Comparison of ENCODE assay signal across 22 mouse cellular contexts in genomic region chr10:122386748-122387147, GRCm38 (mm10).
A peak's percentile ranks its signal among the peaks of the same experiment; 100 is the strongest.
DNase-seq lines count a peak whose midpoint lies in the region; ATAC-seq and TF ChIP-seq lines count a peak whose summit lies in the region.
"Had no signal": no experiment of that assay in that cellular context is flagged by ENCODE, and none has a peak within 500 bp of the region (broad histone marks: within the 10 kb centered on the region; RNA-seq: fewer than 3 reads in every experiment).

No protein-coding gene starts in this region.

- no peak for TF ChIP-seq CTCF in liver, embryonic 14.5 days (IDR thresholded peaks at IDR 0.05; ENCODE audit: low read depth)
- no peak for TF ChIP-seq CTCF in liver, postnatal 0 days (IDR thresholded peaks at IDR 0.05; ENCODE audit: low read depth)
- no peak for TF ChIP-seq CTCF in heart, adult 2 months (IDR thresholded peaks at IDR 0.05)

- no peak for TF ChIP-seq EP300 in liver, embryonic 14.5 days (IDR thresholded peaks at IDR 0.05; ENCODE audit: low read depth)
- TF ChIP-seq EP300 in liver, postnatal 0 days (IDR thresholded peaks at IDR 0.05; ENCODE audit: low read depth) = peak; percentile 57; the same call in 1 of the 2 replicates
- TF ChIP-seq EP300 in heart, adult 2 months (IDR thresholded peaks at IDR 0.05; ENCODE audit: insufficient read depth, low read depth, low read length) = no peak

- no peak for ATAC-seq in liver, embryonic 14.5 days (ENCODE audit: insufficient read depth)
- ATAC-seq in liver, embryonic 12.5 days = no peak
- peak; percentile 76 for ATAC-seq in liver, postnatal 0 days
- ATAC-seq: forebrain, embryonic 14.5 days had no signal

- TF ChIP-seq POLR2A in heart, adult 2 months (IDR thresholded peaks at IDR 0.05; ENCODE audit: insufficient read depth, low read depth, low read length) = no peak

- no peaks in the 10 kb centered on the region for H3K27me3 ChIP-seq in liver, embryonic 14.5 days (ENCODE audit: control insufficient read depth, insufficient read depth, low read length)
- no peaks in the 10 kb centered on the region for H3K27me3 ChIP-seq in liver, embryonic 12.5 days (replicated peaks)
- no peaks in the 10 kb centered on the region for H3K27me3 ChIP-seq in liver, postnatal 0 days (ENCODE audit: insufficient read depth, low read length)
- H3K27me3 ChIP-seq in heart, adult 2 months (ENCODE audit: control insufficient read depth, insufficient read depth, low read length) = no peaks in the 10 kb centered on the region
- H3K27me3 ChIP-seq: heart, embryonic 15.5 days had no signal

- whole genome bisulfite sequencing in liver, embryonic 14.5 days (ENCODE audit: insufficient replicate concordance) = 47% methylated on average over 3 of the region's 3 CpGs
- WGBS in liver, embryonic 12.5 days (ENCODE audit: insufficient replicate concordance) = 59% methylated on average over 3 of the region's 3 CpGs
- 46% methylated on average over 3 of the region's 3 CpGs for WGBS in liver, postnatal 0 days (ENCODE audit: insufficient replicate concordance)
- 79% methylated on average over 3 of the region's 3 CpGs for WGBS in heart, adult 2 months

- H3K4me3 ChIP-seq in liver, embryonic 14.5 days (ENCODE audit: insufficient read depth in 1 of 2, low read depth in 2 of 2, low read length in 2 of 2) = no peak overlapping the region
- no peak overlapping the region for H3K4me3 ChIP-seq in liver, embryonic 12.5 days
- peak overlapping the region; percentile 25 for H3K4me3 ChIP-seq in liver, postnatal 0 days (ENCODE audit: low read depth, low read length)
- no peak overlapping the region for H3K4me3 ChIP-seq in heart, adult 2 months
- H3K4me3 ChIP-seq: embryonic facial prominence, embryonic 10.5 days; forebrain, embryonic 10.5 days; gastrocnemius, adult 2 months; heart, embryonic 15.5 days; hindbrain, embryonic 10.5 days had no signal

- H3K9ac ChIP-seq in liver, embryonic 14.5 days (replicated peaks) = no peak overlapping the region
- no peak overlapping the region for H3K9ac ChIP-seq in liver, embryonic 12.5 days
- no peak overlapping the region for H3K9ac ChIP-seq in liver, postnatal 0 days (replicated peaks)
- no peak overlapping the region for H3K9ac ChIP-seq in heart, adult 2 months (ENCODE audit: low read depth, low read length)
- H3K9ac ChIP-seq: heart, embryonic 15.5 days; hindbrain, embryonic 14.5 days had no signal

- peak overlapping the region; percentile 20; the same call in 1 of the 2 replicates for H3K4me2 ChIP-seq in liver, embryonic 14.5 days (ENCODE audit: low read depth)
- H3K4me2 ChIP-seq in liver, embryonic 12.5 days = no peak overlapping the region
- peak overlapping the region; percentile 42 for H3K4me2 ChIP-seq in liver, postnatal 0 days (ENCODE audit: low read depth, low read length)
- H3K4me2 ChIP-seq: heart, embryonic 11.5 days; heart, embryonic 15.5 days; hindbrain, embryonic 14.5 days had no signal

- H3K79me2 ChIP-seq in heart, adult 2 months (replicated peaks; ENCODE audit: control insufficient read depth, insufficient read depth, low read length) = no peaks in the 10 kb centered on the region

- DNase-seq in adrenal gland, postnatal 10 days = peak; percentile 21
- no peak for DNase-seq in adrenal gland, postnatal 4 days (ENCODE audit: low spot score in 2 of 2)
- peak; percentile 20 for DNase-seq in kidney, adult 9 months
- no peak for DNase-seq in kidney, postnatal 14 days
- peak in 1 of 3 experiments; percentile 5 for DNase-seq in liver, embryonic 14.5 days (ENCODE audit: low read depth in 3 of 3, low spot score in 3 of 3)
- peak; percentile 34 for DNase-seq in liver, postnatal 0 days
- no peak for DNase-seq in heart, adult 2 months
- DNase-seq: adrenal gland, adult 8-10 months; cerebellum, adult 2 months; cerebellum, postnatal 10 days; gastrocnemius, adult 2 months; gastrocnemius, postnatal 25 days; heart, adult 18-20 months; heart, postnatal 14 days had no signal

- intact Hi-C loops in heart, adult 2 months (cut with DNase I) = no loop called here

- no peak overlapping the region for H3K27ac ChIP-seq in liver, embryonic 14.5 days
- no peak overlapping the region for H3K27ac ChIP-seq in liver, embryonic 12.5 days
- H3K27ac ChIP-seq in liver, postnatal 0 days (ENCODE audit: low read depth) = peak overlapping the region; percentile 57
- H3K27ac ChIP-seq in heart, adult 2 months = no peak overlapping the region
- H3K27ac ChIP-seq: embryonic facial prominence, embryonic 10.5 days; forebrain, embryonic 10.5 days; gastrocnemius, adult 2 months; heart, embryonic 15.5 days; hindbrain, embryonic 10.5 days; hindbrain, embryonic 14.5 days had no signal

- no peaks in the 10 kb centered on the region for H3K36me3 ChIP-seq in liver, embryonic 14.5 days (replicated peaks; ENCODE audit: control insufficient read depth, insufficient read depth, low read depth)
- H3K36me3 ChIP-seq in liver, embryonic 12.5 days = no peaks in the 10 kb centered on the region
- no peaks in the 10 kb centered on the region for H3K36me3 ChIP-seq in liver, postnatal 0 days (replicated peaks; ENCODE audit: insufficient read depth, low read length)
- H3K36me3 ChIP-seq in heart, adult 2 months (ENCODE audit: control insufficient read depth, insufficient read depth, low read length) = no peaks in the 10 kb centered on the region
- H3K36me3 ChIP-seq: embryonic facial prominence, embryonic 10.5 days; forebrain, embryonic 10.5 days; heart, embryonic 15.5 days; hindbrain, embryonic 10.5 days had no signal

- H3K4me1 ChIP-seq in liver, embryonic 14.5 days (replicated peaks; ENCODE audit: control insufficient read depth in 2 of 2, insufficient read depth in 2 of 2, low read length in 1 of 2) = no peaks in the 10 kb centered on the region
- no peaks in the 10 kb centered on the region for H3K4me1 ChIP-seq in liver, embryonic 12.5 days
- H3K4me1 ChIP-seq in liver, postnatal 0 days (ENCODE audit: insufficient read depth) = no peaks in the 10 kb centered on the region
- no peaks in the 10 kb centered on the region for H3K4me1 ChIP-seq in heart, adult 2 months (ENCODE audit: control insufficient read depth, insufficient read depth, low read length)
- H3K4me1 ChIP-seq: embryonic facial prominence, embryonic 10.5 days; forebrain, embryonic 10.5 days; heart, embryonic 15.5 days; hindbrain, embryonic 10.5 days had no signal

- no peaks in the 10 kb centered on the region for H3K9me3 ChIP-seq in liver, embryonic 14.5 days (ENCODE audit: control insufficient read depth, low read length)
- no peaks in the 10 kb centered on the region for H3K9me3 ChIP-seq in liver, embryonic 12.5 days (replicated peaks)
- H3K9me3 ChIP-seq in liver, postnatal 0 days (ENCODE audit: low read length) = no peaks in the 10 kb centered on the region
- H3K9me3 ChIP-seq: embryonic facial prominence, embryonic 10.5 days; forebrain, embryonic 10.5 days; heart, embryonic 15.5 days; hindbrain, embryonic 10.5 days had no signal

Comparison
In these comparisons a context has a peak if more than half of its experiments do, and no peak if none do; other contexts are left out.
1. DNase-seq: peak in adrenal gland, postnatal 10 days (single experiment), kidney, adult 9 months (single experiment) and liver, postnatal 0 days (single experiment); none in adrenal gland, postnatal 4 days (0 of 2), kidney, postnatal 14 days (single experiment) and heart, adult 2 months (0 of 2).